In genomic region chr5:103418009-103418408, GRCm38 (mm10) we compare ENCODE assay signal across 15 mouse cellular contexts. TPM values are rescaled to one million over a fixed set of nuclear protein-coding genes. Genes with fewer than 3 reads are reported as not detected.
"Had no signal": no experiment of that assay in that cellular context is flagged by ENCODE, and none has a peak within 500 bp of the region (broad histone marks: within the 10 kb centered on the region; RNA-seq: fewer than 3 reads in every experiment).

No protein-coding gene starts in this region.

- DNase-seq: kidney, adult 8-10 months; kidney, postnatal 36 days; retina, postnatal 1 day; thymus, adult 18-20 months; thymus, postnatal 25 days had no signal

- H3K27me3 ChIP-seq: lung, embryonic 15.5 days had no signal

- H3K9ac ChIP-seq: limb, embryonic 13.5 days; liver, embryonic 15.5 days; lung, embryonic 15.5 days; midbrain, embryonic 12.5 days; neural tube, embryonic 13.5 days had no signal

- H3K4me2 ChIP-seq: limb, embryonic 13.5 days; liver, embryonic 11.5 days; liver, embryonic 15.5 days; lung, embryonic 15.5 days; midbrain, embryonic 12.5 days; neural tube, embryonic 13.5 days had no signal

- H3K4me3 ChIP-seq: layer of hippocampus, adult 2 months; limb, embryonic 13.5 days; liver, embryonic 15.5 days; lung, embryonic 15.5 days; midbrain, embryonic 12.5 days; neural tube, embryonic 13.5 days had no signal

- H3K36me3 ChIP-seq: limb, embryonic 13.5 days; liver, embryonic 15.5 days; lung, embryonic 15.5 days; midbrain, embryonic 12.5 days; neural tube, embryonic 13.5 days had no signal

- ATAC-seq: intestine, embryonic 16.5 days; midbrain, embryonic 16.5 days had no signal

- H3K27ac ChIP-seq: layer of hippocampus, adult 2 months; limb, embryonic 13.5 days; liver, embryonic 15.5 days; lung, embryonic 15.5 days; macrophage; midbrain, embryonic 12.5 days; neural tube, embryonic 13.5 days had no signal

- H3K9me3 ChIP-seq: limb, embryonic 13.5 days; liver, embryonic 15.5 days; lung, embryonic 15.5 days; midbrain, embryonic 12.5 days; neural tube, embryonic 13.5 days had no signal

RNA-seq across cellular contexts. Expression of gene Ptpn13, which starts 7.0 kb away (rescaled TPM):
- polyA plus RNA-seq: macrophage had no signal
